8 mouse cellular contexts compared by ENCODE assay signal in genomic region chr19:46970121-46970729, GRCm38 (mm10). TPM values are rescaled to one million over a fixed set of nuclear protein-coding genes. Genes with fewer than 3 reads are reported as not detected.
DNase-seq lines count a peak whose midpoint lies in the region; ATAC-seq and TF ChIP-seq lines count a peak whose summit lies in the region.

No protein-coding gene starts in this region.

- H3K4me3 ChIP-seq in gastrocnemius, adult 2 months, result peak overlapping the region; percentile 34
- no peak overlapping the region for H3K4me3 ChIP-seq in intestine, embryonic 15.5 days (replicated peaks)

- intact Hi-C loops in gastrocnemius, adult 2 months (cut with DNase I), result no loop called here
- intact Hi-C loops in gastrocnemius, postnatal 14 days (cut with DNase I; ENCODE audit: low total_unique reads), result no loop called here
- intact Hi-C loops in left cerebral cortex, postnatal 4 days (cut with DNase I), result no loop called here

- H3K9me3 ChIP-seq in intestine, embryonic 15.5 days, result no peaks in the 10 kb centered on the region

- H3K9ac ChIP-seq in intestine, embryonic 15.5 days, result no peak overlapping the region

- peaks cover 9% of the 10 kb centered on the region; the same call in 1 of the 2 replicates for H3K4me1 ChIP-seq in intestine, embryonic 15.5 days (replicated peaks)

- 33% methylated on average over 13 of the region's 13 CpGs for WGBS in intestine, embryonic 15.5 days

- no peaks in the 10 kb centered on the region for H3K36me3 ChIP-seq in intestine, embryonic 15.5 days

- H3K27ac ChIP-seq in gastrocnemius, adult 2 months, result peak overlapping the region; percentile 71
- 0 out of 2 replicates have a peak overlapping the region, but pooled peaks have one; percentile 17 for H3K27ac ChIP-seq in intestine, embryonic 15.5 days

- TF ChIP-seq CTCF in gastrocnemius, adult 2 months (IDR thresholded peaks at IDR 0.05), result no peak

- 0 out of 2 replicates have a peak, but pooled peaks have one; percentile 57 for ATAC-seq in intestine, embryonic 15.5 days

- no peaks in the 10 kb centered on the region for H3K27me3 ChIP-seq in intestine, embryonic 15.5 days (replicated peaks)

- DNase-seq in gastrocnemius, adult 2 months, result no peak
- DNase-seq in gastrocnemius, postnatal 14 days, result no peak
- DNase-seq in R1 (ENCODE audit: low read depth, low spot score), result peak; percentile 69
- peak; percentile 71 for DNase-seq in naive thymus-derived CD4-positive, alpha-beta T cell, adult 2 months (ENCODE audit: low read depth)
- DNase-seq in layer of hippocampus, adult 11-12 months (ENCODE audit: low spot score), result no peak
- DNase-seq in cerebellum, adult 18-20 months, result no peak
- DNase-seq in left cerebral cortex, postnatal 4 days, result no peak

- H3K4me2 ChIP-seq in intestine, embryonic 15.5 days (replicated peaks), result peak overlapping the region; percentile 4; the same call in 1 of the 2 replicates

RNA-seq across cellular contexts. Expression of gene Ina, which starts 44.3 kb away (rescaled TPM):
- not detected for total RNA-seq in gastrocnemius, adult 2 months (2021)
- total RNA-seq in gastrocnemius, postnatal 14 days (2021), result not detected
- polyA plus RNA-seq in intestine, embryonic 15.5 days (2015; fragmentation: Nextera tagmentation; extraction: Ambion mirVana), result 13.9 and 14.5 TPM in 2 replicates
- 100 to 1,000 TPM; 246 to 250 TPM for total RNA-seq in left cerebral cortex, postnatal 4 days (2021)

RNA-seq across cellular contexts. Expression of gene Nt5c2, which starts 44.7 kb away (rescaled TPM):
- 10 to 100 TPM in 1 of 2 experiments, 1 to 10 TPM in 1; 9.5 to 18.2 TPM for total RNA-seq in gastrocnemius, adult 2 months (2021)
- 10 to 100 TPM; 17.5 to 23.0 TPM for total RNA-seq in gastrocnemius, postnatal 14 days (2021)
- polyA plus RNA-seq in intestine, embryonic 15.5 days (2015; fragmentation: Nextera tagmentation; extraction: Ambion mirVana), result 48.4 and 49.1 TPM in 2 replicates
- 10 to 100 TPM; 84.0 to 93.6 TPM for total RNA-seq in left cerebral cortex, postnatal 4 days (2021)

Comparison
In these comparisons a context has a peak if more than half of its experiments do, and no peak if none do; other contexts are left out.
1. DNase-seq: peak in R1 (single experiment) and naive thymus-derived CD4-positive, alpha-beta T cell, adult 2 months (single experiment); none in gastrocnemius, adult 2 months (single experiment), gastrocnemius, postnatal 14 days (single experiment), layer of hippocampus, adult 11-12 months (single experiment), cerebellum, adult 18-20 months (0 of 2) and left cerebral cortex, postnatal 4 days (single experiment).
2. RNA of gene Ina, which starts 44.3 kb away (total RNA-seq): 246 to 250 TPM in left cerebral cortex, postnatal 4 days; not detected in gastrocnemius, postnatal 14 days and not detected in gastrocnemius, adult 2 months; every median in the first group is over 100 times any median in the second.